Mouse (Mus musculus) CH12.LX (cell line): Measurements from ENCODE around the gene Cpne5. TPM values are rescaled to one million over a fixed set of nuclear protein-coding genes. Genes with fewer than 3 reads are reported as not detected.

Experiments
- DNase-seq: peaks from one replicate; pipeline ENCODE4 v3.0.0-alpha.2; 2013; ENCODE audit errors: extremely low read depth
- H3K27ac ChIP-seq: 2 replicates; pipeline ENCODE4 v1.5.1; 2012; ENCODE audit warnings: low read depth, mild to moderate bottlenecking, control low read depth, moderate library complexity; ENCODE audit not compliant: insufficient read depth
- H3K27me3 ChIP-seq: replicated peaks from 2 replicates; pipeline ENCODE3; 2012; ENCODE audit warnings: inconsistent platforms
- H3K36me3 ChIP-seq, 2 experiments: replicated peaks in 1 of 2; 2 replicates each; pipeline versions ENCODE3 to v1.6.1; 2012; ENCODE audit warnings: inconsistent platforms in 1 of 2, low read length in 1 of 2, mild to moderate bottlenecking in 1 of 2, mixed read lengths in 1 of 2, moderate library complexity in 1 of 2; ENCODE audit not compliant: control insufficient read depth in 1 of 2, insufficient read depth in 1 of 2
- H3K4me1 ChIP-seq, 2 experiments: 2 replicates each; pipeline ENCODE4 v1.6.1; 2012; ENCODE audit warnings: inconsistent platforms in 1 of 2, moderate library complexity in 1 of 2; ENCODE audit not compliant: insufficient read depth in 2 of 2, control insufficient read depth in 1 of 2
- H3K4me2 ChIP-seq: 2 replicates; pipeline ENCODE4 v1.6.1; 2012; ENCODE audit warnings: low read depth, mild to moderate bottlenecking, control low read depth; ENCODE audit not compliant: poor library complexity, insufficient read depth, severe bottlenecking
- H3K4me3 ChIP-seq, 3 experiments: fragments of 150-350 bp in 1 of 3; sonication (generic) in 1 of 3; replicated peaks in 1 of 3; 2 replicates each; pipeline versions ENCODE3 to v1.5.1; 2011 to 2012; ENCODE audit warnings: low read depth in 2 of 3, low read length in 2 of 3, mild to moderate bottlenecking in 2 of 3, moderate library complexity in 2 of 3, control low read depth in 1 of 3, improper control_type of control experiment in 1 of 3, inconsistent platforms in 1 of 3, mixed read lengths in 1 of 3; ENCODE audit not compliant: poor library complexity in 1 of 3
- H3K79me2 ChIP-seq: replicated peaks from 2 replicates; pipeline ENCODE4 v1.6.1; 2012; ENCODE audit warnings: mild to moderate bottlenecking, moderate library complexity; ENCODE audit not compliant: control insufficient read depth, poor library complexity, insufficient read depth, severe bottlenecking; ENCODE audit errors: extremely low read depth
- H3K9ac ChIP-seq: 2 replicates; pipeline ENCODE4 v1.6.1; 2012; ENCODE audit warnings: low read depth, mild to moderate bottlenecking, control low read depth, moderate library complexity; ENCODE audit not compliant: insufficient read depth
- H3K9me3 ChIP-seq: replicated peaks from 2 replicates; pipeline ENCODE3; 2012; ENCODE audit warnings: low read length, inconsistent platforms, mixed read lengths
- BHLHE40 ChIP-seq: IDR thresholded peaks from 2 replicates; pipeline ENCODE4 v1.6.1; 2011; ENCODE audit warnings: mild to moderate bottlenecking, low read depth, low read length, improper control_type of control experiment
- CHD1 ChIP-seq: IDR thresholded peaks from 2 replicates; pipeline ENCODE4 v1.6.1; 2012; ENCODE audit warnings: low read depth, low read length, improper control_type of control experiment, inconsistent platforms
- CHD2 ChIP-seq: IDR thresholded peaks from 2 replicates; pipeline ENCODE4 v1.6.1; 2011; ENCODE audit warnings: low read length, improper control_type of control experiment
- CTCF ChIP-seq, 2 experiments: IDR thresholded peaks in 1 of 2; conservative IDR thresholded peaks in 1 of 2; 2 replicates each; pipeline ENCODE4 v1.5.1; 2011 to 2012; ENCODE audit warnings: low read depth in 2 of 2, low read length in 2 of 2, improper control_type of control experiment in 1 of 2, inconsistent platforms in 1 of 2, mild to moderate bottlenecking in 1 of 2, moderate library complexity in 1 of 2
- E2F4 ChIP-seq: IDR thresholded peaks from 2 replicates; pipeline ENCODE4 v1.6.1; 2011; ENCODE audit warnings: low read depth, low read length, improper control_type of control experiment; ENCODE audit not compliant: insufficient replicate concordance
- ELF1 ChIP-seq: IDR thresholded peaks from 2 replicates; pipeline ENCODE4 v1.6.1; 2014; ENCODE audit warnings: low read depth, mild to moderate bottlenecking, inconsistent platforms, low read length, improper control_type of control experiment
- EP300 ChIP-seq: IDR thresholded peaks from 2 replicates; pipeline ENCODE4 v1.6.1; 2011; ENCODE audit warnings: low read length, improper control_type of control experiment
- ETS1 ChIP-seq: conservative IDR thresholded peaks from 2 replicates; pipeline ENCODE4 v1.6.1; 2012; ENCODE audit warnings: low read depth, mild to moderate bottlenecking, inconsistent platforms, low read length, improper control_type of control experiment, moderate library complexity
- HCFC1 ChIP-seq: IDR thresholded peaks from 2 replicates; pipeline ENCODE4 v1.6.1; 2012; ENCODE audit warnings: low read depth, mild to moderate bottlenecking, inconsistent platforms, low read length, improper control_type of control experiment
- IRF4 ChIP-seq: IDR thresholded peaks from 2 replicates; pipeline ENCODE4 v1.6.1; 2014; ENCODE audit warnings: low read depth, mild to moderate bottlenecking, inconsistent platforms, low read length, improper control_type of control experiment
- JUN ChIP-seq: IDR thresholded peaks from 2 replicates; pipeline ENCODE4 v1.6.1; 2011; ENCODE audit warnings: low read depth, mild to moderate bottlenecking, low read length, improper control_type of control experiment, moderate library complexity; ENCODE audit not compliant: insufficient read depth
- JUND ChIP-seq: conservative IDR thresholded peaks from 2 replicates; pipeline ENCODE4 v1.6.1; 2011; ENCODE audit warnings: low read depth, low read length, improper control_type of control experiment
- KAT2A ChIP-seq: IDR thresholded peaks from 2 replicates; pipeline ENCODE4 v1.6.1; 2012; ENCODE audit warnings: low read length, improper control_type of control experiment, inconsistent platforms; ENCODE audit not compliant: insufficient replicate concordance
- MAFK ChIP-seq: IDR thresholded peaks from 2 replicates; pipeline ENCODE4 v1.6.1; 2011; ENCODE audit warnings: low read length, improper control_type of control experiment; ENCODE audit not compliant: insufficient replicate concordance
- MAX ChIP-seq: IDR thresholded peaks from 2 replicates; pipeline ENCODE4 v1.6.1; 2011; ENCODE audit warnings: low read length, improper control_type of control experiment
- MAZ ChIP-seq: IDR thresholded peaks from 2 replicates; pipeline ENCODE4 v1.6.1; 2012; ENCODE audit warnings: low read depth, mild to moderate bottlenecking, inconsistent platforms, low read length, improper control_type of control experiment, moderate library complexity
- MEF2A ChIP-seq: IDR thresholded peaks from 2 replicates; pipeline ENCODE4 v1.6.1; 2014; ENCODE audit warnings: low read depth, mild to moderate bottlenecking, inconsistent platforms, low read length, improper control_type of control experiment, borderline replicate concordance
- MXI1 ChIP-seq: IDR thresholded peaks from 2 replicates; pipeline ENCODE4 v1.6.1; 2011; ENCODE audit warnings: mild to moderate bottlenecking, low read depth, low read length, improper control_type of control experiment
- MYC ChIP-seq: IDR thresholded peaks from 2 replicates; pipeline ENCODE4 v1.6.1; 2011; ENCODE audit warnings: low read depth, mild to moderate bottlenecking, improper control_type of control experiment, low read length
- NRF1 ChIP-seq: IDR thresholded peaks from 2 replicates; pipeline ENCODE4 v1.6.1; 2014; ENCODE audit warnings: low read depth, mild to moderate bottlenecking, inconsistent platforms, low read length, improper control_type of control experiment, moderate library complexity
- POLR2A ChIP-seq: IDR thresholded peaks from 2 replicates; pipeline ENCODE4 v1.6.1; 2011; ENCODE audit warnings: low read depth, mild to moderate bottlenecking, improper control_type of control experiment, low read length
- RCOR1 ChIP-seq: conservative IDR thresholded peaks from 2 replicates; pipeline ENCODE4 v1.6.1; 2012; ENCODE audit warnings: low read depth, mild to moderate bottlenecking, inconsistent platforms, low read length, improper control_type of control experiment
- SIN3A ChIP-seq: IDR thresholded peaks from 2 replicates; pipeline ENCODE4 v1.6.1; 2012; ENCODE audit warnings: low read length, improper control_type of control experiment, inconsistent platforms
- SMC3 ChIP-seq: IDR thresholded peaks from 2 replicates; pipeline ENCODE4 v1.6.1; 2011; ENCODE audit warnings: low read depth, low read length, improper control_type of control experiment
- TBP ChIP-seq: conservative IDR thresholded peaks from 2 replicates; pipeline ENCODE4 v1.6.1; 2011; ENCODE audit warnings: low read depth, low read length, improper control_type of control experiment
- TCF12 ChIP-seq: IDR thresholded peaks from 2 replicates; pipeline ENCODE4 v1.6.1; 2014; ENCODE audit warnings: low read depth, mild to moderate bottlenecking, inconsistent platforms, low read length, improper control_type of control experiment
- USF1 ChIP-seq: IDR thresholded peaks from 2 replicates; pipeline ENCODE4 v1.6.1; 2014; ENCODE audit warnings: low read depth, mild to moderate bottlenecking, inconsistent platforms, low read length, improper control_type of control experiment
- USF2 ChIP-seq: conservative IDR thresholded peaks from 2 replicates; pipeline ENCODE4 v1.6.1; 2011; ENCODE audit warnings: low read depth, low read length, improper control_type of control experiment
- ZC3H11A ChIP-seq: IDR thresholded peaks from 2 replicates; pipeline ENCODE4 v1.6.1; 2012; ENCODE audit warnings: low read depth, mild to moderate bottlenecking, inconsistent platforms, low read length, improper control_type of control experiment
- ZKSCAN1 ChIP-seq: IDR thresholded peaks from 2 replicates; pipeline ENCODE4 v1.6.1; 2012; ENCODE audit warnings: low read depth, inconsistent platforms, low read length, improper control_type of control experiment, borderline replicate concordance
- ZMIZ1 ChIP-seq: IDR thresholded peaks from 2 replicates; pipeline ENCODE4 v1.6.1; 2012; ENCODE audit warnings: low read depth, mild to moderate bottlenecking, inconsistent platforms, low read length, improper control_type of control experiment
- ZNF384 ChIP-seq: IDR thresholded peaks from 2 replicates; pipeline ENCODE4 v1.6.1; 2012; ENCODE audit warnings: low read depth, low read length, improper control_type of control experiment, inconsistent platforms
- dilution Hi-C: fragments of 300-500 bp; cut with MboI; formaldehyde crosslinking; loops from 2 replicates; pipeline ENCODE4 v1.14.3; 2020; ENCODE audit warnings: low sequenced_read_pairs; ENCODE audit not compliant: extremely low pct_unique_long_range_greater_than_20kb, extremely low pct_ligation_motif_present
- in situ Hi-C: fragments of 300-500 bp; cut with MboI; formaldehyde crosslinking; loops from 3 replicates; pipeline ENCODE4 v1.14.3; 2019; ENCODE audit warnings: low sequenced_read_pairs, low pct_ligation_motif_present, low pct_unique_long_range_greater_than_20kb, mixed read lengths
- polyA plus RNA-seq: library from polyadenylated mRNA; unstranded; fragments of >175 nt; gene quantifications from 2 replicates; pipeline ENCODE4 v1.2.1, GENCODE M21; 2012; ENCODE audit warnings: low read depth; ENCODE audit not compliant: insufficient read length
- total RNA-seq, 2 experiments: library from RNA; depleted of rRNA; stranded (reverse); fragments of 300-350 nt in 1 of 2; fragments of >200 nt in 1 of 2; gene quantifications; 2 replicates each; pipeline ENCODE4 v1.2.3; 2012 to 2014

Cpne5 gene
- total and polyA plus RNA-seq, 3 experiments, result 0.68 to 1.9 (median 1.3) TPM

- H3K79me2 ChIP-seq, result no peaks in the 10 kb centered on the region
Observed at GRCm38 (mm10) chr17:29168438-29168837, 69.5 kb downstream of the Cpne5 start.

GRCm38 (mm10) chr17:29167371-29167770, 70.6 kb downstream of the Cpne5 start:
- Histone ChIP-seq H3K79me2 (no peaks in the 10 kb centered on the region), H3K4me3 (peak overlapping the region in 2 of 3 experiments; percentile 3 to 21), H3K9ac (peak overlapping the region; percentile 24; the same call in 1 of the 2 replicates), H3K4me2 (peak overlapping the region; percentile 42), H3K27me3 (no peaks in the 10 kb centered on the region), H3K36me3 (no peaks in the 10 kb centered on the region), H3K4me1 (peaks cover 55 to 100% of the 10 kb centered on the region in 2 experiments), H3K27ac (peak overlapping the region; percentile 88), H3K9me3 (peaks cover under 1% of the 10 kb centered on the region)
- in situ Hi-C loops, result loop anchor here (5.0 kb wide), 1 partner anchor 70 kb away; no protein-coding TSS in a partner anchor
- DNase-seq, result peak; percentile 87
- dilution Hi-C loops, result no loop called here
- TF ChIP-seq MAX (0 out of 2 replicates have a peak, but pooled peaks have one; percentile 34), JUND (no peak), MAFK (no peak), CTCF (conservative IDR thresholded peaks at IDR 0.05 in 1 of 2, IDR thresholded peaks at IDR 0.05 in 1 of 2; ENCODE audit: low read depth in 2 of 2, low read length in 2 of 2) (no peak), TCF12 (peak; percentile 87), HCFC1 (peak; percentile 60), ELF1 (peak; percentile 73), ZNF384 (no peak), POLR2A (peak; percentile 64), JUN (no peak), MXI1 (peak; percentile 17; the same call in 1 of the 2 replicates), ZMIZ1 (no peak), CHD2 (peak; percentile 82), NRF1 (no peak), TBP (peak; percentile 68; the same call in 1 of the 2 replicates), RCOR1 (0 out of 2 replicates have a peak, but pooled peaks have one; percentile 41), USF1 (no peak), BHLHE40 (peak; percentile 56), USF2 (no peak), CHD1 (no peak; the same call in 1 of the 2 replicates), KAT2A (0 out of 2 replicates have a peak, but pooled peaks have one; percentile 46), EP300 (peak; percentile 45)

More at GRCm38 (mm10) chr17:29168438-29168837, 69.5 kb downstream of the Cpne5 start:
- peak overlapping the region; percentile 42 for H3K4me2 ChIP-seq
- H3K4me3 ChIP-seq, result no peak overlapping the region
- TF ChIP-seq USF1 (no peak), MAZ (no peak; the same call in 1 of the 2 replicates), MXI1 (no peak), NRF1 (no peak), JUN (no peak), KAT2A (no peak), MYC (peak; percentile 72), RCOR1 (no peak), ZC3H11A (no peak), HCFC1 (no peak), SMC3 (no peak), CHD1 (no peak), IRF4 (peak; percentile 59; the same call in 1 of the 2 replicates), CTCF (conservative IDR thresholded peaks at IDR 0.05 in 1 of 2, IDR thresholded peaks at IDR 0.05 in 1 of 2; ENCODE audit: low read depth in 2 of 2, low read length in 2 of 2) (no peak), USF2 (no peak), EP300 (peak; percentile 49), ETS1 (peak; percentile 23; the same call in 1 of the 2 replicates), SIN3A (no peak), MAX (no peak), JUND (no peak), MEF2A (peak; percentile 20; the same call in 1 of the 2 replicates), BHLHE40 (peak; percentile 50), TBP (peak; percentile 30), E2F4 (no peak), ZKSCAN1 (no peak), ZMIZ1 (no peak), ZNF384 (no peak), POLR2A (no peak)
- dilution Hi-C loops, result no loop called here
- no peak for DNase-seq
- H3K9me3 ChIP-seq, result no peaks in the 10 kb centered on the region
- no peaks in the 10 kb centered on the region for H3K36me3 ChIP-seq
- peaks cover 55 to 98% of the 10 kb centered on the region in 2 experiments for H3K4me1 ChIP-seq
- H3K27ac ChIP-seq, result peak overlapping the region; percentile 88; the same call in 1 of the 2 replicates
- H3K27me3 ChIP-seq, result no peaks in the 10 kb centered on the region
- H3K9ac ChIP-seq, result no peak overlapping the region
- in situ Hi-C loops, result loop anchor here (5.0 kb wide), 1 partner anchor 71 kb away; no protein-coding TSS in a partner anchor
